Mouse (Mus musculus): Measurements from ENCODE around the gene Fmnl1. TPM values are rescaled to one million over a fixed set of nuclear protein-coding genes. Genes with fewer than 3 reads are reported as not detected.

Gene Fmnl1
- polyA plus RNA-seq, 1 experiment from 2014 or later = 3.1 TPM

- H3K9me3 ChIP-seq (ENCODE audit: control insufficient read depth, low read length) = no peaks in the 10 kb centered on the region
- 44% methylated on average over 6 of the region's 6 CpGs for WGBS
- ATAC-seq (replicated peaks; ENCODE audit: low FRiP score, low TSS enrichment, low read depth) (no peak), DNase-seq (ENCODE audit: low spot score) (no peak)
- no peaks in the 10 kb centered on the region for H3K27me3 ChIP-seq (replicated peaks; ENCODE audit: control insufficient read depth, insufficient read depth, low read length)
- H3K4me2 ChIP-seq (ENCODE audit: low read length) = no peak overlapping the region
- no peak overlapping the region for H3K9ac ChIP-seq (ENCODE audit: low read length)
- H3K4me3 ChIP-seq (ENCODE audit: low read depth, low read length) = no peak overlapping the region
- H3K4me1 ChIP-seq (replicated peaks; ENCODE audit: control insufficient read depth, insufficient read depth, low read length) = peaks cover 35% of the 10 kb centered on the region
- H3K27ac ChIP-seq (ENCODE audit: low read depth) = peak overlapping the region; percentile 89
- H3K36me3 ChIP-seq (ENCODE audit: control insufficient read depth, insufficient read depth, low read length) = peaks cover 9% of the 10 kb centered on the region
Observed at GRCm38 (mm10) chr11:103140763-103141100, 30.2 kb upstream of the Fmnl1 start.

GRCm38 (mm10) chr11:103141101-103141943 is 29.6 kb upstream of the Fmnl1 start:
- DNase-seq (ENCODE audit: low spot score) (peak; percentile 81), ATAC-seq (replicated peaks; ENCODE audit: low FRiP score, low TSS enrichment, low read depth) (peak; percentile 74)
- peak overlapping the region; percentile 25 for H3K4me2 ChIP-seq (ENCODE audit: low read length)
- no peaks in the 10 kb centered on the region for H3K9me3 ChIP-seq (ENCODE audit: control insufficient read depth, low read length)
- no peaks in the 10 kb centered on the region for H3K27me3 ChIP-seq (replicated peaks; ENCODE audit: control insufficient read depth, insufficient read depth, low read length)
- 0 out of 2 replicates have a peak overlapping the region, but pooled peaks have one; percentile 10 for H3K9ac ChIP-seq (ENCODE audit: low read length)
- H3K4me3 ChIP-seq (ENCODE audit: low read depth, low read length) = no peak overlapping the region
- H3K27ac ChIP-seq (ENCODE audit: low read depth) = peak overlapping the region; percentile 89
- 16% methylated on average over 11 of the region's 11 CpGs for WGBS
- H3K36me3 ChIP-seq (ENCODE audit: control insufficient read depth, insufficient read depth, low read length) = peaks cover 9% of the 10 kb centered on the region
- H3K4me1 ChIP-seq (replicated peaks; ENCODE audit: control insufficient read depth, insufficient read depth, low read length) = peaks cover 31% of the 10 kb centered on the region

- DNase-seq (ENCODE audit: low spot score) = no peak
- no peak for ATAC-seq (replicated peaks; ENCODE audit: low FRiP score, low TSS enrichment, low read depth)
- Histone ChIP-seq H3K4me2 (ENCODE audit: low read length) (peak overlapping the region; percentile 25), H3K36me3 (ENCODE audit: control insufficient read depth, insufficient read depth, low read length) (peaks cover 9% of the 10 kb centered on the region), H3K27ac (ENCODE audit: low read depth) (peak overlapping the region; percentile 89), H3K4me3 (ENCODE audit: low read depth, low read length) (no peak overlapping the region), H3K9me3 (ENCODE audit: control insufficient read depth, low read length) (no peaks in the 10 kb centered on the region), H3K9ac (ENCODE audit: low read length) (0 out of 2 replicates have a peak overlapping the region, but pooled peaks have one; percentile 10), H3K4me1 (replicated peaks; ENCODE audit: control insufficient read depth, insufficient read depth, low read length) (peaks cover 31% of the 10 kb centered on the region), H3K27me3 (replicated peaks; ENCODE audit: control insufficient read depth, insufficient read depth, low read length) (no peaks in the 10 kb centered on the region)
- 21% methylated on average over 1 of the region's 1 CpGs for WGBS
Observed at GRCm38 (mm10) chr11:103141944-103142255, 29.0 kb upstream of the Fmnl1 start.

GRCm38 (mm10) chr11:103142441-103143182 is 28.3 kb upstream of the Fmnl1 start:
- H3K9me3 ChIP-seq (ENCODE audit: control insufficient read depth, low read length) = no peaks in the 10 kb centered on the region

GRCm38 (mm10) chr11:103144309-103145285 is 26.3 kb upstream of the Fmnl1 start:
- Histone ChIP-seq H3K4me3 (ENCODE audit: low read depth, low read length) (no peak overlapping the region), H3K36me3 (ENCODE audit: control insufficient read depth, insufficient read depth, low read length) (no peaks in the 10 kb centered on the region), H3K4me2 (ENCODE audit: low read length) (no peak overlapping the region), H3K4me1 (replicated peaks; ENCODE audit: control insufficient read depth, insufficient read depth, low read length) (peaks cover 31% of the 10 kb centered on the region), H3K27ac (ENCODE audit: low read depth) (peak overlapping the region; percentile 57), H3K9me3 (ENCODE audit: control insufficient read depth, low read length) (no peaks in the 10 kb centered on the region), H3K27me3 (replicated peaks; ENCODE audit: control insufficient read depth, insufficient read depth, low read length) (no peaks in the 10 kb centered on the region), H3K9ac (ENCODE audit: low read length) (no peak overlapping the region)
- no peak; the same call in 1 of the 2 replicates for ATAC-seq (replicated peaks; ENCODE audit: low FRiP score, low TSS enrichment, low read depth)
- DNase-seq (ENCODE audit: low spot score) = no peak
- WGBS = 46% methylated on average over 12 of the region's 12 CpGs

More at GRCm38 (mm10) chr11:103142441-103143182, 28.3 kb upstream of the Fmnl1 start:
- no peak overlapping the region for H3K9ac ChIP-seq (ENCODE audit: low read length)
- H3K4me1 ChIP-seq (replicated peaks; ENCODE audit: control insufficient read depth, insufficient read depth, low read length) = peaks cover 31% of the 10 kb centered on the region
- H3K27ac ChIP-seq (ENCODE audit: low read depth) = peak overlapping the region; percentile 89
- peak overlapping the region; percentile 15; the same call in 1 of the 2 replicates for H3K4me3 ChIP-seq (ENCODE audit: low read depth, low read length)
- peaks cover 9% of the 10 kb centered on the region for H3K36me3 ChIP-seq (ENCODE audit: control insufficient read depth, insufficient read depth, low read length)
- 0 out of 2 replicates have a peak, but pooled peaks have one; percentile 21 for ATAC-seq (replicated peaks; ENCODE audit: low FRiP score, low TSS enrichment, low read depth)
- 25% methylated on average over 8 of the region's 8 CpGs for WGBS
- H3K27me3 ChIP-seq (replicated peaks; ENCODE audit: control insufficient read depth, insufficient read depth, low read length) = no peaks in the 10 kb centered on the region
- peak; percentile 69 for DNase-seq (ENCODE audit: low spot score)
- peak overlapping the region; percentile 37 for H3K4me2 ChIP-seq (ENCODE audit: low read length)

GRCm38 (mm10) chr11:103146386-103146785 is 24.5 kb upstream of the Fmnl1 start:
- Histone ChIP-seq H3K4me3 (ENCODE audit: low read depth, low read length) (no peak overlapping the region), H3K9ac (ENCODE audit: low read length) (no peak overlapping the region), H3K4me1 (replicated peaks; ENCODE audit: control insufficient read depth, insufficient read depth, low read length) (peaks cover 23% of the 10 kb centered on the region), H3K27ac (ENCODE audit: low read depth) (no peak overlapping the region), H3K27me3 (replicated peaks; ENCODE audit: control insufficient read depth, insufficient read depth, low read length) (no peaks in the 10 kb centered on the region), H3K36me3 (ENCODE audit: control insufficient read depth, insufficient read depth, low read length) (no peaks in the 10 kb centered on the region), H3K9me3 (ENCODE audit: control insufficient read depth, low read length) (no peaks in the 10 kb centered on the region), H3K4me2 (ENCODE audit: low read length) (no peak overlapping the region)
- ATAC-seq (replicated peaks; ENCODE audit: low FRiP score, low TSS enrichment, low read depth) = no peak
- no peak for DNase-seq (ENCODE audit: low spot score)
- WGBS = 90% methylated on average over 4 of the region's 4 CpGs

GRCm38 (mm10) chr11:103147766-103148165 is 23.1 kb upstream of the Fmnl1 start:
- H3K27ac ChIP-seq (ENCODE audit: low read depth) = no peak overlapping the region
- peaks cover 10% of the 10 kb centered on the region for H3K4me1 ChIP-seq (replicated peaks; ENCODE audit: control insufficient read depth, insufficient read depth, low read length)
- ATAC-seq (replicated peaks; ENCODE audit: low FRiP score, low TSS enrichment, low read depth) = no peak
- no peaks in the 10 kb centered on the region for H3K9me3 ChIP-seq (ENCODE audit: control insufficient read depth, low read length)
- H3K4me2 ChIP-seq (ENCODE audit: low read length) = no peak overlapping the region
- no peak overlapping the region for H3K4me3 ChIP-seq (ENCODE audit: low read depth, low read length)
- no peaks in the 10 kb centered on the region for H3K36me3 ChIP-seq (ENCODE audit: control insufficient read depth, insufficient read depth, low read length)
- 58% methylated on average over 4 of the region's 4 CpGs for WGBS
- no peak overlapping the region for H3K9ac ChIP-seq (ENCODE audit: low read length)
- no peak for DNase-seq (ENCODE audit: low spot score)
- no peaks in the 10 kb centered on the region for H3K27me3 ChIP-seq (replicated peaks; ENCODE audit: control insufficient read depth, insufficient read depth, low read length)

- no peaks in the 10 kb centered on the region; the same call in 1 of the 2 replicates for H3K4me1 ChIP-seq (replicated peaks; ENCODE audit: control insufficient read depth, insufficient read depth, low read length)
- no peaks in the 10 kb centered on the region for H3K36me3 ChIP-seq (ENCODE audit: control insufficient read depth, insufficient read depth, low read length)
- no peaks in the 10 kb centered on the region for H3K9me3 ChIP-seq (ENCODE audit: control insufficient read depth, low read length)
- no peak overlapping the region for H3K9ac ChIP-seq (ENCODE audit: low read length)
- no peak for ATAC-seq (replicated peaks; ENCODE audit: low FRiP score, low TSS enrichment, low read depth)
- DNase-seq (ENCODE audit: low spot score) = no peak
- H3K4me2 ChIP-seq (ENCODE audit: low read length) = no peak overlapping the region
- WGBS = 85% methylated on average over 4 of the region's 4 CpGs
- H3K4me3 ChIP-seq (ENCODE audit: low read depth, low read length) = no peak overlapping the region
- H3K27me3 ChIP-seq (replicated peaks; ENCODE audit: control insufficient read depth, insufficient read depth, low read length) = no peaks in the 10 kb centered on the region
- no peak overlapping the region for H3K27ac ChIP-seq (ENCODE audit: low read depth)
Observed at GRCm38 (mm10) chr11:103149771-103150170, 21.1 kb upstream of the Fmnl1 start.

Data from intestine, embryonic 14.5 days (tissue).